Mouse (Mus musculus): ENCODE results near the gene Pdia5.

- TF ChIP-seq CTCF (conservative IDR thresholded peaks at IDR 0.05; ENCODE audit: low read length) = no peak
- no peak for TF ChIP-seq NANOG (IDR thresholded peaks at IDR 0.05; ENCODE audit: borderline replicate concordance, low read length)
- no peak for TF ChIP-seq POU5F1 (IDR thresholded peaks at IDR 0.05; ENCODE audit: borderline replicate concordance, low read length)
Measured at GRCm38 (mm10) chr16:35524200-35524599, 33.5 kb upstream of the Pdia5 start.

Measured in E14TG2a.4 (cell line).